ENCODE assay signal across 9 mouse cellular contexts in genomic region chr13:78181930-78182558, GRCm38 (mm10). TPM values are rescaled to one million over a fixed set of nuclear protein-coding genes. Genes with fewer than 3 reads are reported as not detected.
DNase-seq lines count a peak whose midpoint lies in the region; ATAC-seq lines count a peak whose summit lies in the region.
"Had no signal": no experiment of that assay in that cellular context is flagged by ENCODE, and none has a peak within 500 bp of the region (broad histone marks: within the 10 kb centered on the region; RNA-seq: fewer than 3 reads in every experiment).

No protein-coding gene starts in this region.

- no peaks in the 10 kb centered on the region for H3K36me3 ChIP-seq in heart, embryonic 15.5 days
- H3K36me3 ChIP-seq in forebrain, embryonic 13.5 days (ENCODE audit: poor library complexity, severe bottlenecking), result peaks cover 8% of the 10 kb centered on the region; the same call in 1 of the 2 replicates
- H3K36me3 ChIP-seq in midbrain, embryonic 13.5 days, result peaks cover 3% of the 10 kb centered on the region; the same call in 1 of the 2 replicates
- H3K36me3 ChIP-seq: liver, embryonic 15.5 days had no signal

- no peak overlapping the region for H3K9ac ChIP-seq in heart, embryonic 15.5 days
- H3K9ac ChIP-seq in forebrain, embryonic 13.5 days, result peak overlapping the region; percentile 77
- peak overlapping the region; percentile 64 for H3K9ac ChIP-seq in midbrain, embryonic 13.5 days (replicated peaks)
- H3K9ac ChIP-seq: liver, embryonic 15.5 days had no signal

- 6% methylated on average over 13 of the region's 14 CpGs for WGBS in heart, embryonic 15.5 days
- 0% methylated on average over 13 of the region's 14 CpGs for WGBS in forebrain, embryonic 13.5 days
- WGBS in midbrain, embryonic 13.5 days, result 1% methylated on average over 14 of the region's 14 CpGs

- peaks cover 96% of the 10 kb centered on the region for H3K27me3 ChIP-seq in heart, embryonic 15.5 days
- H3K27me3 ChIP-seq in forebrain, embryonic 13.5 days, result peaks cover 67% of the 10 kb centered on the region
- peaks cover 48% of the 10 kb centered on the region for H3K27me3 ChIP-seq in midbrain, embryonic 13.5 days

- ATAC-seq in heart, embryonic 15.5 days (replicated peaks; ENCODE audit: insufficient number of reproducible peaks, insufficient read depth, low FRiP score, low read depth), result no peak
- ATAC-seq in forebrain, embryonic 13.5 days, result peak; percentile 62
- peak; percentile 53 for ATAC-seq in midbrain, embryonic 13.5 days

- H3K4me1 ChIP-seq in heart, embryonic 15.5 days (replicated peaks), result peaks cover 20% of the 10 kb centered on the region
- peaks cover 61% of the 10 kb centered on the region for H3K4me1 ChIP-seq in forebrain, embryonic 13.5 days
- H3K4me1 ChIP-seq in midbrain, embryonic 13.5 days (replicated peaks), result peaks cover 66% of the 10 kb centered on the region
- H3K4me1 ChIP-seq: liver, embryonic 15.5 days had no signal

- H3K4me3 ChIP-seq in heart, embryonic 15.5 days, result peak overlapping the region; percentile 39
- H3K4me3 ChIP-seq in forebrain, embryonic 13.5 days, result peak overlapping the region; percentile 39
- H3K4me3 ChIP-seq in midbrain, embryonic 13.5 days (replicated peaks), result peak overlapping the region; percentile 43
- H3K4me3 ChIP-seq: liver, embryonic 15.5 days had no signal

- no peaks in the 10 kb centered on the region for H3K9me3 ChIP-seq in heart, embryonic 15.5 days (replicated peaks)
- no peaks in the 10 kb centered on the region for H3K9me3 ChIP-seq in forebrain, embryonic 13.5 days (replicated peaks)
- H3K9me3 ChIP-seq in midbrain, embryonic 13.5 days, result no peaks in the 10 kb centered on the region
- H3K9me3 ChIP-seq: liver, embryonic 15.5 days had no signal

- H3K27ac ChIP-seq in heart, embryonic 15.5 days, result no peak overlapping the region
- peak overlapping the region; percentile 97 for H3K27ac ChIP-seq in forebrain, embryonic 13.5 days
- H3K27ac ChIP-seq in midbrain, embryonic 13.5 days, result peak overlapping the region; percentile 92
- H3K27ac ChIP-seq: liver, embryonic 15.5 days had no signal

- no peak for DNase-seq in heart, postnatal 14 days
- DNase-seq in brain, adult 2 months (ENCODE audit: low read depth, low spot score), result peak; percentile 84
- no peak for DNase-seq in right cerebral cortex, postnatal 36 days (ENCODE audit: low spot score in 2 of 2)
- no peak for DNase-seq in gastrocnemius, adult 8-10 months (ENCODE audit: low spot score in 2 of 2)
- no peak for DNase-seq in thymus, postnatal 0 days (ENCODE audit: low spot score)

- peak overlapping the region; percentile 59 for H3K4me2 ChIP-seq in heart, embryonic 15.5 days
- peak overlapping the region; percentile 65 for H3K4me2 ChIP-seq in forebrain, embryonic 13.5 days
- H3K4me2 ChIP-seq in midbrain, embryonic 13.5 days (replicated peaks), result peak overlapping the region; percentile 57
- H3K4me2 ChIP-seq: liver, embryonic 15.5 days had no signal

- intact Hi-C loops in heart, postnatal 14 days (cut with DNase I), result loop anchor here (10.0 kb wide), 2 partner anchors 317 to 1337 kb away; no protein-coding TSS in a partner anchor

RNA-seq across cellular contexts. Expression of gene Nr2f1, which starts 17.5 kb away (rescaled TPM):
- 3.2 and 4.5 TPM in 2 replicates for polyA plus RNA-seq in heart, embryonic 15.5 days (2015; fragmentation: Nextera tagmentation; extraction: Ambion mirVana)
- 1 to 10 TPM; 3.8 to 4.9 TPM for total RNA-seq in heart, postnatal 14 days (2021)
- polyA plus RNA-seq in forebrain, embryonic 13.5 days (2015; fragmentation: Nextera tagmentation; extraction: Ambion mirVana), result 94.7 and 112 TPM in 2 replicates
- 76.9 and 83.2 TPM in 2 replicates for polyA plus RNA-seq in midbrain, embryonic 13.5 days (2015; fragmentation: Nextera tagmentation; extraction: Ambion mirVana)
- total RNA-seq in gastrocnemius, adult 8-10 months (2022), result under 1 TPM; 0.15 to 0.36 (median 0.32) TPM
- 1.1 and 1.5 TPM in 2 replicates for polyA plus RNA-seq in thymus, postnatal 0 days (2015; fragmentation: Nextera tagmentation; extraction: Ambion mirVana)

Comparison
In these comparisons a context has a peak if more than half of its experiments do, and no peak if none do; other contexts are left out.
1. RNA of gene Nr2f1, which starts 17.5 kb away (polyA plus RNA-seq): 94.7 to 112 TPM in forebrain, embryonic 13.5 days and 76.9 to 83.2 TPM in midbrain, embryonic 13.5 days; 3.2 to 4.5 TPM in heart, embryonic 15.5 days and 1.1 to 1.5 TPM in thymus, postnatal 0 days; every median in the first group is over 10 times any median in the second.
2. Peak in every context shown above with its lines, with median percentiles within 50 percentile points of each other: H3K4me2 ChIP-seq and H3K4me3 ChIP-seq.